Mouse (Mus musculus): ENCODE results near the gene Olfr923. TPM values are rescaled to one million over a fixed set of nuclear protein-coding genes. Genes with fewer than 3 reads are reported as not detected.
"Not testable (repeated sequence)": the region's sequence is repeated elsewhere in the genome, so short reads cannot be mapped to it uniquely, and the experiment has no call there.

Olfr923 gene
- not detected for total RNA-seq (2021)

DNA sequence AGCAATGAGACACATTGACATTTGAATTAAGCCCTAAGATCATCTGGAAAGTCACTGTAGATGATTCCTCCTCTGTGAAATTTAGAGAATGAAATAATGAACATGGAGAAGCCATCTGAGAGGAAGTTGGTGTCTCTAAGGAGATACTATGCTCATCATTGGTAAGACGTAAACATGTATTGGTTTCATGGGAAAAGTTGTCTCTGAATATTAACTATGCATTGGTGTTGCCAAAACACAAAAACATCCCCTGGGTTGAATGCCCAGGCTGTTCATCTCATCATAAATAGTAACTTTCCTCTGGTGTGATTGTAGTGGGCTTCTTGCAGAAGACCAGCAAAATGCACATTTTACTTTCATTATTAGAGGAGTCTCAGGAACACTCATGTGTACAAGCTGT is at the start of gene Olfr923:
Gene Olfr923 (plus strand): TSS at position 301 of the 400 bp plus-strand sequence.
- intact Hi-C loops (cut with DNase I): no loop called here
- DNase-seq: no peak

DNA sequence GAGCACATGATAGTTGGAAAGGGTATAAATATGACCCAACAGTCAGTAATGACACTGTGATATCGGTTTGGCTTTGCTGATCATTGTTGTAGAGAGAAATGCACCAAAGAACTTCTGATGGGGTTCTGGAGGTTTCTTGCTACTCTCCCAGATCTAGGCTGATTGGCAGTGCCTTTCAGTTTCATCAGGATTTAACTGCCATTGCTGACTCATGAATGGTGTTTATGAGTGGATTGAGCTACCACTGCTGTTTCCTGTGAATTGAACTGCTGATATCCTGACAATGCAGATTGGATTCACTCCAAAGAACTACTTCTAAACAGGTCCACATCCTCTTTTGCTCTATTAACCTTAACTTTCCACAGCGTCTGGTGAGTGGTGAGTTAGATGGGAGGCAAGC is 33.7 kb upstream of the Olfr923 start:
- no peak for DNase-seq
- intact Hi-C loops (cut with DNase I): no loop called here

DNA sequence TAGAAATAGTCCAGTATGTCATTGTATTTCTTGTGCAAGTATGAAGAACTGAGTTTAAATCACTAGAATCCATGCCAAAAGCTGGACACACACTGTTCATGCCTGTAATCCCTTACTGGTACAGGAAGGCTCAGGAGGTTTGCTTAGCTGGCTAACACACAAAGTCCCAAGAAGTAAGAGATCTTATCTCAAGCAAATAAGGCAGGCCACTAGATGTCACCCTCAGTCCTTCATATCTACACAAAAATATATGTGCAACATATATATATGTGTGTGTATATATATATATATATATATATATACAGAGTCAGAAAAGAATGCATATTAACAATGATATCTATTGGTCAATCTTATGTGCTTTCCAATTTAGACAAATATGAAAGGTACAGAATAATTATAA is 20.6 kb upstream of the Olfr923 start:
- DNase-seq: no peak
- intact Hi-C loops (cut with DNase I): no loop called here

DNA sequence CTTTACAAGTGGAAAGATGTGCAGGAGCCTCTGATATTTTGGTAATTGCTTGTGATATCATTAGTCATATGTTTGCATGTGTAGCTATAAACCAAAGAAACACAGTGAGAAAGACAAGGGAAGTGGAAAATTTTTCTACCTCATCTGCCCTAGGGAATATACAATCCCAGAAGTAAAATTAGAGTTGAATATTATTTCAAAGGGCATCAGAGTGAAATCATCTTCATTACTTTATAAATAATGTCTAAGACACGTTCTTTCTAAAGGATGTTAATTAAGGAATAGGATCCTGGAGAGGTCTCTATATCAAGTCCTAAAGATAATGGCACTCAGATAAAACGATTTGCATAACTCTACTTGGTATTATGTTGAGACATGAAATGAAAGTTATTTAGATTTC is 12.0 kb upstream of the Olfr923 start, which contains the start of gene Olfr922:
Gene Olfr922 (plus strand): TSS at position 301 of the 400 bp plus-strand sequence.
- intact Hi-C loops (cut with DNase I): no loop called here

DNA sequence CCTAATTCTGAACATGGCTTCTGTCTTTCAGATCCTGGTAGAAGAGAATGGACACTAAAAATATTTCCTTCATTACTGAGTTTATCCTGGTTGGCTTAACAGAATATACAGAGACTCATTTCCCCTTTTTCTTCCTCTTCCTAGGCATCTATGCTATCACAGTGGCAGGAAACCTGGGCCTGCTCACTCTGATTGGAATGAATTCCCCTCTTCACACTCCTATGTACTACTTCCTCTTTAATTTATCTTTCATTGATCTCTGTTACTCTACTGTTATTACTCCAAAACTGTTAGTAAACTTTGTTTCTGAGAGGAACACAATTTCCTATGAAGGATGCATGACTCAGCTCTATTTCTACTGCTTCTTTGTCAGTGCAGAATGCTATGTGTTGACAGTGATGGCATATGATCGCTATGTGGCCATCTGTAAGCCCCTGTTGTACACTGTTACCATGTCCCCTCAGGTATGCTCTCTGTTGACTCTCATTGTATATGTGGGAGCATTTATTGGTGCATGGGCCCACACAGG is 10.8 kb upstream of the Olfr923 start:
- DNase-seq: no peak
- intact Hi-C loops (cut with DNase I): no loop called here

More for the DNA sequence above, 12.0 kb upstream of the Olfr923 start, which contains the start of gene Olfr922:
- DNase-seq: no peak

GRCm38 (mm10) chr9:38833027-38833426 is 6.7 kb downstream of the Olfr923 start:
- no peak for DNase-seq
- intact Hi-C loops (cut with DNase I): no loop called here

DNA sequence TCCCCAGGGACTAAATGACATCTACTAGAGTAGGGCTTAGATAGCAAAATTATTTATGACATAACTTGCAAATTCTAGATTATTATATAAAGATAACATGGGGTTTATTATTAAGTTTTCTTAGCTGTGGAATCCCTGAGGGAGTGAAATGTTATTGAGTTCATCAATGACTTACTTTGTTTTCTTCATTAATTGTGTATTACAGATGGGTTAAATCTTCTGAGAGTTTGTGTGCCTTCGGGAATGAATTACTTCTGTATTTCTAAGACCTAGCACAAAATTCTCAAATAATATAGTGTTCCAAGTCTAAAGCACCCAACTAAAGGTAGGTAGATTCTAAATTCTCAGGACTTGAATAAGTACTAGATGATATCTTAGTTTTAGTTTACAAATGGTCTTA is 17.8 kb downstream of the Olfr923 start, which contains the start of gene Olfr924:
Gene Olfr924 (plus strand): TSS at position 301 of the 400 bp plus-strand sequence.
- no peak for DNase-seq
- intact Hi-C loops (cut with DNase I): no loop called here

DNA sequence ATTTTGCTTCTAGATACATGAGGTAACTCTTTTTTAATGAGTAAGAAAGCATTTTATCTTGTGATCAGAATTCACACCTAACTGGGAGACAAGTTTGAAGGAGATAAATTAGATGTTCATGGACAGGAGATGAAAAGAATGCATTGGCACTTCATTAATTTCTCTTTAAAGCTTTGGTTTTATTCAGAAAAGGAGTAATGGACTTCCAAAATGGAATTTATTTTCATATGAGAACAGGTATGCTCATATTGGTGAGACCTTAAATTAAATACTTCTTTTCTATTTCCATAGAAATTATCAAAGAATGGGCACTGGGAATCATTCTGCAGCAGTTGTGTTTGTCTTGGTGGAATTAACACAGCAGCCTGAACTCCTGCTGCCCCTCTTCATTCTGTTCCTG is 28.4 kb downstream of the Olfr923 start, which contains the start of gene Olfr26:
Gene Olfr26 (plus strand): TSS at position 301 of the 400 bp plus-strand sequence.
- no peak for DNase-seq
- intact Hi-C loops (cut with DNase I): no loop called here

DNA sequence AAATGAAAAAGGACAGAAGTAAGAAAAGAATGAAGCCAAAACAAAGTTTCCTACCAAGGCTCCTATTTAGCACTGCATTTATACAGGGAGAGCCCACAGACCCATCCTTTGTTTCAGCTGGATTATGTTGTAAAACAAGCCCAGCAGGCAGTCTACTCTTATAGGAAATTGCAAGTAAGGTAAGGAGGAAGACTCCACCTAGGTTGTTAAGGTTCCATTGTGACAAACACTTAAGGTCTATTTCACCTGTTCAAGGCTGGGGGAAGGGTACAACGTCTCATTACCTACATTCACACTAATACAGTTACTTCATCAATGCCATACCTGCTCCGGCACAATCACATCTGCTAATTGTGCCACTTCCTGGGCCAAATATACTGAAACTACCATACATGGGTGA is 48.5 kb downstream of the Olfr923 start:
- intact Hi-C loops (cut with DNase I); DNase-seq: not testable (repeated sequence)

GRCm38 (mm10) chr9:38876826-38877225 is 50.5 kb downstream of the Olfr923 start, which contains the start of gene Olfr926:
Gene Olfr926, plus strand, starts transcription at chr9:38877126.
- intact Hi-C loops (cut with DNase I): no loop called here

More at GRCm38 (mm10) chr9:38876826-38877225, 50.5 kb downstream of the Olfr923 start, which contains the start of gene Olfr926:
- no peak for DNase-seq

Other genes starting within 250 kb of the Olfr923 start
- gene Olfr912, start 246.4 kb upstream of the Olfr923 start, total RNA-seq (2021): not detected
- not detected for gene Olfr913, start 233.8 kb upstream of the Olfr923 start, total RNA-seq (2021)
- gene Olfr914, start 221.4 kb upstream of the Olfr923 start, total RNA-seq (2021): not detected
- gene Olfr916, start 166.7 kb upstream of the Olfr923 start, total RNA-seq (2021): not detected
- not detected for gene Olfr917, start 160.7 kb upstream of the Olfr923 start, total RNA-seq (2021)
- gene Olfr918, start 151.9 kb upstream of the Olfr923 start, total RNA-seq (2021): not detected
- not detected for gene Olfr919, start 122.9 kb upstream of the Olfr923 start, total RNA-seq (2021)
- gene Vwa5a, start 108.3 kb upstream of the Olfr923 start, total RNA-seq (2021): 10 to 100 TPM; 29.9 to 34.3 TPM
- under 1 TPM; 0.07 to 0.12 TPM for gene Olfr920, start 74.2 kb upstream of the Olfr923 start, total RNA-seq (2021)
- gene Olfr921, start 53.5 kb upstream of the Olfr923 start, total RNA-seq (2021): not detected
- not detected for gene Olfr922, start 11.9 kb upstream of the Olfr923 start, total RNA-seq (2021)
- not detected for gene Olfr924, start 17.9 kb downstream of the Olfr923 start, total RNA-seq (2021)
- gene Olfr26, start 28.5 kb downstream of the Olfr923 start, total RNA-seq (2021): not detected
- not detected for gene Olfr926, start 50.6 kb downstream of the Olfr923 start, total RNA-seq (2021)
- not detected for gene Olfr930, start 103.3 kb downstream of the Olfr923 start, total RNA-seq (2021)
- not detected for gene Olfr933, start 145.8 kb downstream of the Olfr923 start, total RNA-seq (2021)
- not detected for gene Olfr934, start 161.8 kb downstream of the Olfr923 start, total RNA-seq (2021)
- not detected for gene Olfr935, start 173.1 kb downstream of the Olfr923 start, total RNA-seq (2021)
- gene Olfr146, start 196.8 kb downstream of the Olfr923 start, total RNA-seq (2021): not detected
- not detected for gene Olfr937, start 238.4 kb downstream of the Olfr923 start, total RNA-seq (2021)